Mouse (Mus musculus): ENCODE measurements at regions not wholly inside any gene's neighbourhood (a gene's known extent, or its start where the extent isn't known, plus 50 kb on each side); places are given as distances from the start of the nearest gene placed in this dataset.

DNA sequence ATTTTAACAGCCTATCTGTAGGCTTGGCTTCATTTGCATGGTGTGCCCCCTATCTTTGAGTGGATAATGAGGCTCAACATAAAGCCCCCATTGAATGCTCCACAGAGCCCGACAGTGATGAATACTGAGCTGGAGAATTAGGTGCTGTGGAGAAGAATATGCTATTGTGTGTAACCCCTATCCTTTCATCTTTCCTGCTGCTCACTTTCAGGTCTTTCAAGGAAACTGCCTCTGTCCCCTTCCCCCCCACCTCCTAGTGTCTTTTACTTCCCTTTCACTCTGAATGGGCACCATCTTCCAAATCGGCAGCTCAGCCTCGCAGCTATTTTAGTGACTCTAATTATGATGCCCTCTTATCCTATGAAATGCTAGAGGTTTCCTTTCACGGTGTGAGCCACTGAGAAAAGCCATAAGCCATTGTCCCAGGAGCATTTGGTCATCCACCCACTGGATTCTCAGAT, 549.8 kb upstream of the Btbd3 start:
- Histone ChIP-seq H3K4me1 (peaks cover 37% of the 10 kb centered on the region), H3K9me3 (no peaks in the 10 kb centered on the region), H3K27ac (no peak overlapping the region), H3K4me3 (peak overlapping the region; percentile 27; the same call in 1 of the 2 replicates), H3K27me3 (ENCODE audit: poor library complexity, severe bottlenecking) (peaks cover 99% of the 10 kb centered on the region), H3K36me3 (replicated peaks) (no peaks in the 10 kb centered on the region)
- 4% methylated on average over 4 of the region's 4 CpGs for WGBS
- DNase-seq (ENCODE audit: extremely low spot score, low spot score) = peak; percentile 46

GRCm38 (mm10) chr2:137705724-137706422, 550.5 kb upstream of the Btbd3 start:
- peaks cover 99% of the 10 kb centered on the region for H3K27me3 ChIP-seq (ENCODE audit: poor library complexity, severe bottlenecking)
- WGBS = 25% methylated on average over 14 of the region's 14 CpGs
- H3K36me3 ChIP-seq (replicated peaks) = no peaks in the 10 kb centered on the region
- no peak overlapping the region for H3K27ac ChIP-seq
- no peaks in the 10 kb centered on the region for H3K9me3 ChIP-seq
- DNase-seq (ENCODE audit: extremely low spot score, low spot score) = peak; percentile 42
- H3K4me3 ChIP-seq = peak overlapping the region; percentile 27; the same call in 1 of the 2 replicates
- peaks cover 37% of the 10 kb centered on the region for H3K4me1 ChIP-seq

DNA sequence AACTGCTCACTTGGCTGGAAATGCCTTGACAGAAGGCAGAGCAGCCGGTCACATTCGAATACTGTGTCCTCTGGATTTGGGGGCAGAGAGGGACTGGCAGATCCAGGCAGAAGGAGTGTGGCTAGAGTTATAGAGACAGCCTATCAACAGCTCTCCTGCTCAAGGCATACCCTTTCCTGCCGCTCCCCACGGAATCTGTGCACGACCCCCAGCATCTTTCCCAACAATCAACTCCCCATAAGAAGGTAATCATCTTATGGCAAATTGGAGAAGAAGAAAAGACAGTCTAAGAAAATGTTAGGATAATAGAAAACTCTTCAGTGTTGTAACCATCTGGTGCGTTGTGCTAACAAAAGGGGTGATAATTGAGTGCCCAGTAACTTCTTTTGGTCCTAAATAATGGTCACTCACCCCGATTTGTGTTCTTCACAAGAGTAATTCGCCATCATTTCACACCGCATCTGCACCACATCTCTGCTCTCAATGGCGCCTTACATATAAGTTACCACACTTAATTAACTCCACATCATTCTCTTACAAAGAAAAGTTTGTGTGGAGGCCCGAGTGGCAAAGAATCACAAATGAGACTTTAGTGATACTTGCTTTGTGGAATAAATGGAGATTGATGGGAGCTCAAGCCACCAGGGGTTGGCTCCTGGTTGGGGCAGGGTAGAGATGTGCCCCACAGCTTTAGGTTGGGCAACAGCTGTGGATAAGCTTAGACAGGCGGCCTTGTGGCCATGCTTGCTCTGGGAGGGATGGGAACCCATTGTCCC, 551.2 kb upstream of the Btbd3 start:
- H3K9me3 ChIP-seq = no peaks in the 10 kb centered on the region
- no peak overlapping the region; the same call in 1 of the 2 replicates for H3K4me3 ChIP-seq
- no peaks in the 10 kb centered on the region for H3K36me3 ChIP-seq (replicated peaks)
- H3K4me1 ChIP-seq = peaks cover 37% of the 10 kb centered on the region
- WGBS = 23% methylated on average over 12 of the region's 12 CpGs
- H3K27me3 ChIP-seq (ENCODE audit: poor library complexity, severe bottlenecking) = peaks cover 99% of the 10 kb centered on the region
- peak; percentile 36 for DNase-seq (ENCODE audit: extremely low spot score, low spot score)
- H3K27ac ChIP-seq = no peak overlapping the region

- Histone ChIP-seq H3K9me3 (no peaks in the 10 kb centered on the region), H3K36me3 (replicated peaks) (no peaks in the 10 kb centered on the region), H3K4me1 (peaks cover 37% of the 10 kb centered on the region), H3K27ac (no peak overlapping the region), H3K27me3 (ENCODE audit: poor library complexity, severe bottlenecking) (peaks cover 99% of the 10 kb centered on the region), H3K4me3 (no peak overlapping the region)
- WGBS = 58% methylated on average over 6 of the region's 6 CpGs
- DNase-seq (ENCODE audit: extremely low spot score, low spot score) = no peak
Observed at GRCm38 (mm10) chr2:137704565-137704947, 551.8 kb upstream of the Btbd3 start.

GRCm38 (mm10) chr2:137704051-137704450, 552.3 kb upstream of the Btbd3 start:
- Histone ChIP-seq H3K36me3 (replicated peaks) (no peaks in the 10 kb centered on the region), H3K27ac (no peak overlapping the region), H3K4me1 (peaks cover 37% of the 10 kb centered on the region), H3K4me3 (no peak overlapping the region), H3K9me3 (no peaks in the 10 kb centered on the region), H3K27me3 (ENCODE audit: poor library complexity, severe bottlenecking) (peaks cover 99% of the 10 kb centered on the region)
- WGBS = 73% methylated on average over 3 of the region's 3 CpGs
- no peak for DNase-seq (ENCODE audit: extremely low spot score, low spot score)

DNA sequence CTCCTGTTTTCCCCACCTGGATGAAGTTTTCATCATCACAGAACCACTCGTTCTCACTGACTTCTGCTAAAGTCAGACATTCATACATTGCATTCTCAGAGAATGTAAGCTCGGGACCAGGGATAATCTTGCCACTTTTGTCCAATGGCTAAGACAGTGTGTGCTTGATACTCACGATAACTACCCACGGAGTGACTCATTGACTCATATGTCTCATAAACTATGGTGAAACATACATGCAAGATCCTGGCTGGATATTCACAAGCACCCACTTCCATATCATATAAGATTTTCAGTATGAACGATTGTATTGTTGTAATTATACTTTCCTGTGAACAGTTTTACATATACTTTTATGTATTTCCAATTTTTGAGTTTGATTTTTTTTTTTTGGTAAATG, 560.5 kb upstream of the Btbd3 start:
- H3K27me3 ChIP-seq (ENCODE audit: poor library complexity, severe bottlenecking) = peaks cover 52% of the 10 kb centered on the region
- no peak overlapping the region for H3K4me3 ChIP-seq
- no peak overlapping the region for H3K27ac ChIP-seq
- no peak for DNase-seq (ENCODE audit: extremely low spot score, low spot score)
- H3K9me3 ChIP-seq = no peaks in the 10 kb centered on the region
- whole genome bisulfite sequencing = 91% methylated on average over 5 of the region's 5 CpGs
- peaks cover 3% of the 10 kb centered on the region; the same call in 1 of the 2 replicates for H3K4me1 ChIP-seq
- no peaks in the 10 kb centered on the region for H3K36me3 ChIP-seq (replicated peaks)

DNA sequence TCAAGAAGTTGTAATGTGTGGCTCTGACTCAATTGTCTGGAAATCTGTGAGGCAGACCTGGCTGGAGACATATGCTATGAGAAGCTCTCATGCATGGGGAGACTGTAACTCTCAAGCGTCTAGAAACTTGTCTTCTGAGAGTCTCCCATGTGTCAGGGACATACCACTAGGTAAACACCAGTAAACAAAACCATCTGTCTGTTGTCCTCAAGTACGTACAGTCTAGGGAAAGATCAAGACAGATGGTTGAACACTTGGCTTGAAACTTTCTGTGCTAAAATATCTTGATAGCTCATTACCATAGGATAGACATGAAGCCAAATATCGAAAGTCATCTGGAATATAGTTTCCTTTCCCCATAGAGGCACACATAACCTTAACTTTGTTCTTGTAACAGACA, 562.3 kb upstream of the Btbd3 start:
- DNase-seq (ENCODE audit: extremely low spot score, low spot score) = no peak
- 80% methylated on average over 3 of the region's 3 CpGs for WGBS
- no peaks in the 10 kb centered on the region for H3K9me3 ChIP-seq

DNA sequence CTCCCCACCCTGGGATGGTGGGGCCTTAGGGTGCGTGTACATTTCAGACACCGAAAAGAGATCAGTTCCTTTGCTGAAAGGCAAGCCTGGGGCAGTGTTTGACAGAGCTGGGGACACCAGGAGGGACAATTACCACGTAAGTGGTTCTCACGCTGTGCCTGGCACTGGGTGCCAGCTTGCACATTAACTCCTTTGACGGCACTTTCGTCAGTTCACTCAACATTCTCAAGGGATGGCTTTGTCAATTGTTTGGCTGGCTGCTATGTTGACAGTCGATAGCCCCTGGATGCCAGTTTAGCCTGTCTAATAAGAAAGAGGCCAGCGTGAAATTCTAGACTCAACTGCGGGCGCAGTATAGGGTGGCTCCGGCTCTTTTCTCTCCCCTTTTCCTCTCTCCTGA, 569.2 kb upstream of the Btbd3 start:
- peaks cover 2% of the 10 kb centered on the region; the same call in 1 of the 2 replicates for H3K9me3 ChIP-seq
- no peaks in the 10 kb centered on the region for H3K36me3 ChIP-seq (replicated peaks)
- no peak for DNase-seq (ENCODE audit: extremely low spot score, low spot score)
- H3K4me3 ChIP-seq = no peak overlapping the region
- H3K4me1 ChIP-seq = peaks cover 20% of the 10 kb centered on the region; the same call in 1 of the 2 replicates
- H3K27ac ChIP-seq = no peak overlapping the region
- peaks cover 9% of the 10 kb centered on the region; the same call in 1 of the 2 replicates for H3K27me3 ChIP-seq (ENCODE audit: poor library complexity, severe bottlenecking)
- WGBS = 72% methylated on average over 11 of the region's 11 CpGs

More for the DNA sequence above, 562.3 kb upstream of the Btbd3 start:
- Histone ChIP-seq H3K36me3 (replicated peaks) (no peaks in the 10 kb centered on the region), H3K4me1 (peaks cover 9% of the 10 kb centered on the region; the same call in 1 of the 2 replicates), H3K4me3 (no peak overlapping the region), H3K27ac (no peak overlapping the region), H3K27me3 (ENCODE audit: poor library complexity, severe bottlenecking) (peaks cover 37% of the 10 kb centered on the region)

DNA sequence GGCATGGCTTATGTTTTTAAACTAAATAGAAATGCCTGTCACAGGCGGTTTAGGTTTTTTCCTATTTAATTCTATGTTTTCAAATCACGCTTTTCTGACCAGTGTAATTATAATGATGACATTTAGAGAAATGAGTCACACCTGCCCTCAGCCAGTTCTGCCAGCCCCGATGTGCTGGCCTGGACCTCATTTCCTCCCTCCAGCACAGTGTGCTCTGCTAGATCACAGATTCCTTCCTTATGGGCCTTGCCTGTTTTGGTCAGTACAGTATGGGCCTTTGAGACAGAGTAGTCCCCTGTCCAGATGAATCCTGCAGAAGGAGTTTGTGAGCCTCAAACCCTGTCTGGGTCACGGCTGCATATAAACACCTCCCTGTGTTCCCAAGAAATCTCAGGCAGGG, 569.6 kb upstream of the Btbd3 start:
- DNase-seq (ENCODE audit: extremely low spot score, low spot score) = no peak
- Histone ChIP-seq H3K27ac (no peak overlapping the region), H3K9me3 (peaks cover 5% of the 10 kb centered on the region; the same call in 1 of the 2 replicates), H3K4me1 (peaks cover 20% of the 10 kb centered on the region; the same call in 1 of the 2 replicates), H3K36me3 (replicated peaks) (no peaks in the 10 kb centered on the region), H3K27me3 (ENCODE audit: poor library complexity, severe bottlenecking) (peaks cover 9% of the 10 kb centered on the region; the same call in 1 of the 2 replicates), H3K4me3 (no peak overlapping the region)
- 82% methylated on average over 4 of the region's 4 CpGs for WGBS

DNA sequence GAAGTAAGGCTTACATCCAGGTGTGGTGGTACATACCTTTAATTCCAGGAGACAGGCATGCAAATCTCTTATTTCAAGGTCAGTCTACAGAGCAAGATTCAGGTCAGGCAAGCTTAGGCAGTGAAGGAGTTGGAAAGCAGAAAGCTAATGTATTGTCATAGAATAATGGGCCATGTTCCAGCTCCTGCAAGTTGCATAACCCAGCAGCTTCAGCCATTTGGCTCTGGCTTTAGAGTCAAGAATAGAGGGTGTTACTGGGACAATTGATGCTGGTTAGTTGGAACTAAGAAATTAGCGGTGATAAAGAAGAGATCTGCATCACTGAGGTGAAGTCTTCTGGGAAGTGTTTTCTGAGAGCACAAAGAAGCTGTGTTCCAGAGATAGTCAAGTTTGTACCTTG, 565.3 kb upstream of the Jag1 start:
- no peak overlapping the region for H3K27ac ChIP-seq
- peaks cover 5% of the 10 kb centered on the region; the same call in 1 of the 2 replicates for H3K9me3 ChIP-seq
- DNase-seq (ENCODE audit: extremely low spot score, low spot score) = no peak
- no peaks in the 10 kb centered on the region for H3K4me1 ChIP-seq
- no peak overlapping the region for H3K4me3 ChIP-seq
- H3K36me3 ChIP-seq (replicated peaks) = no peaks in the 10 kb centered on the region
- 97% methylated on average over 1 of the region's 1 CpGs for WGBS
- no peaks in the 10 kb centered on the region for H3K27me3 ChIP-seq (ENCODE audit: poor library complexity, severe bottlenecking)

- H3K4me1 ChIP-seq = peaks cover 24% of the 10 kb centered on the region
- H3K36me3 ChIP-seq (replicated peaks) = no peaks in the 10 kb centered on the region
- DNase-seq (ENCODE audit: extremely low spot score, low spot score) = no peak
- 76% methylated on average over 2 of the region's 2 CpGs for WGBS
- no peaks in the 10 kb centered on the region for H3K9me3 ChIP-seq
- H3K27ac ChIP-seq = no peak overlapping the region
- H3K4me3 ChIP-seq = no peak overlapping the region
- H3K27me3 ChIP-seq (ENCODE audit: poor library complexity, severe bottlenecking) = no peaks in the 10 kb centered on the region
Observed at GRCm38 (mm10) chr2:137663171-137663570, 546.7 kb upstream of the Jag1 start.

GRCm38 (mm10) chr2:137662216-137662615, 545.8 kb upstream of the Jag1 start:
- Histone ChIP-seq H3K4me1 (peaks cover 24% of the 10 kb centered on the region), H3K9me3 (no peaks in the 10 kb centered on the region), H3K4me3 (no peak overlapping the region), H3K27ac (no peak overlapping the region), H3K27me3 (ENCODE audit: poor library complexity, severe bottlenecking) (no peaks in the 10 kb centered on the region), H3K36me3 (replicated peaks) (no peaks in the 10 kb centered on the region)
- WGBS = 82% methylated on average over 2 of the region's 2 CpGs
- DNase-seq (ENCODE audit: extremely low spot score, low spot score) = no peak

DNA sequence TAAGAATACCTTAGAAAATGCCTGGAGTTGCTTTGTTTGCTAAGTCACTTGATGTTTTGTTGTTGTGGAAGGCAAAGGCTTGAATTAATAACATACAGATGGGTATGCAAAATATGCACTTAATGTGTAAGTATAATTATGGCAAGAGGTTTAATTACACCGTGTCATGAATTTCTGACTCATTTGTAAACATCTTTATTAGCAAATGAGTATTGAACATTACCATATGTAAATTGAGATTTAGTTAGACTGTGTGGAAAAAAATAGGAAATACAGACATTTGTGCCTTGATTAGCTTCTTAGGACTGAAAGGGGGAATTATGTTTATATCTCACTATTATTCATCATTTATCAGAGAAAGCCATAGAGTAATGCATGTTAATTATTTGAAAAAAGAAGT, 544.0 kb upstream of the Jag1 start:
- H3K9me3 ChIP-seq = no peaks in the 10 kb centered on the region
- no peak overlapping the region for H3K4me3 ChIP-seq
- H3K27ac ChIP-seq = no peak overlapping the region
- 87% methylated on average over 1 of the region's 1 CpGs for WGBS
- no peaks in the 10 kb centered on the region for H3K27me3 ChIP-seq (ENCODE audit: poor library complexity, severe bottlenecking)
- no peak for DNase-seq (ENCODE audit: extremely low spot score, low spot score)
- H3K4me1 ChIP-seq = peaks cover 24% of the 10 kb centered on the region
- H3K36me3 ChIP-seq (replicated peaks) = no peaks in the 10 kb centered on the region
